Mouse (Mus musculus) megakaryocyte, embryonic 14.5 days (primary cell): ENCODE data around the gene Kank2.

Source experiments
- FLI1 ChIP-seq: IDR thresholded peaks from 2 replicates; pipeline ENCODE4 v1.6.1; 2012; ENCODE audit warnings: low read length, inconsistent platforms, mixed read lengths
- GATA1 ChIP-seq: IDR thresholded peaks from 3 replicates; pipeline ENCODE4 v1.6.1; 2012; ENCODE audit warnings: mixed read lengths, low read length, inconsistent platforms, borderline replicate concordance

- TF ChIP-seq GATA1 (no peak), FLI1 (no peak)
These were observed 61.4 kb downstream of the Kank2 start for GRCm38 (mm10) chr9:21737188-21737587.
